Mouse (Mus musculus): ENCODE data around the gene Tac4.

- TF ChIP-seq CTCF (conservative IDR thresholded peaks at IDR 0.05; ENCODE audit: insufficient read depth, insufficient read length, low read depth, low read length), result no peak
- TF ChIP-seq POLR2A (IDR thresholded peaks at IDR 0.05; ENCODE audit: low read depth, low read length), result no peak
Measured at GRCm38 (mm10) chr11:95252104-95252503, 9.2 kb upstream of the Tac4 start.
